Mouse (Mus musculus): ENCODE data around the gene Insl3. TPM values are rescaled to one million over a fixed set of nuclear protein-coding genes. Genes with fewer than 3 reads are reported as not detected.

The Insl3 gene
- total and polyA plus RNA-seq, 3 experiments: 1.9 to 21.4 (median 9.8) TPM

DNA sequence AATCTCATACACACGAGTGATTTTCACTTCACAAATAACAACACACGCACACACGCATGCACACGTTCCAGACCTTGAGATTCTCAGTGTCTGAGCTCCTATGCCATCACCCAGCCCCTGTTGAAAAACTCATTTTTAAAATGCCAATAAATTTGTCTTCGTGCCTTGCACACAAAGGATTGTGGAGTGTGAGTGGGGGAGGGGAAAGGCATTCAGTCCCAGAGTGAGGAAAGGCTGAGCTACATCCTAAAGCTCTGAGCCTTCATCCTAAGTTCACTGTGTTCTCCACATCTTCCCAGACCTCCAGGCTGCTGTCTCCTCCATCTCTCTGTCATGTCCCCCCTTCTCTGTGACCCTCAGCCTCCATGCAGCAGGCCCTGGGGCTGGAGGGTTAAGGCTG, 21.8 kb upstream of the Insl3 start:
- H3K79me2 ChIP-seq (replicated peaks; ENCODE audit: control insufficient read depth, extremely low read depth, insufficient read depth, poor library complexity, severe bottlenecking): no peaks in the 10 kb centered on the region
- H3K4me2 ChIP-seq (ENCODE audit: insufficient read depth, low read depth, poor library complexity, severe bottlenecking): no peak overlapping the region
- TF ChIP-seq IRF4 (IDR thresholded peaks at IDR 0.05; ENCODE audit: low read depth, low read length) (no peak), PAX5 (IDR thresholded peaks at IDR 0.05; ENCODE audit: low read length) (no peak), CTCF (conservative IDR thresholded peaks at IDR 0.05 in 1 of 2, IDR thresholded peaks at IDR 0.05 in 1 of 2; ENCODE audit: low read depth in 2 of 2, low read length in 2 of 2) (no peak), RCOR1 (conservative IDR thresholded peaks at IDR 0.05; ENCODE audit: low read depth, low read length) (no peak), UBTF (IDR thresholded peaks at IDR 0.05; ENCODE audit: low read depth, low read length) (no peak)
- no peak overlapping the region for H3K4me3 ChIP-seq (replicated peaks in 1 of 3; ENCODE audit: low read depth in 2 of 3, low read length in 2 of 3, poor library complexity in 1 of 3)
- dilution Hi-C loops (cut with MboI; ENCODE audit: extremely low pct_ligation_motif_present, extremely low pct_unique_long_range_greater_than_20kb, low sequenced_read_pairs) (no loop called here), in situ Hi-C loops (cut with MboI; ENCODE audit: low pct_ligation_motif_present, low pct_unique_long_range_greater_than_20kb, low sequenced_read_pairs) (no loop called here)
- no peaks in the 10 kb centered on the region for H3K9me3 ChIP-seq (replicated peaks; ENCODE audit: low read length)
- no peak overlapping the region for H3K9ac ChIP-seq (ENCODE audit: insufficient read depth, low read depth)
- no peaks in the 10 kb centered on the region for H3K36me3 ChIP-seq (replicated peaks in 1 of 2; ENCODE audit: control insufficient read depth in 1 of 2, insufficient read depth in 1 of 2, low read length in 1 of 2)
- H3K27me3 ChIP-seq (replicated peaks): peaks cover 39% of the 10 kb centered on the region
- peaks cover 23 to 53% of the 10 kb centered on the region in 2 experiments for H3K4me1 ChIP-seq (ENCODE audit: control insufficient read depth in 1 of 2, insufficient read depth in 2 of 2)
- DNase-seq (ENCODE audit: extremely low read depth): no peak
- no peak overlapping the region for H3K27ac ChIP-seq (ENCODE audit: insufficient read depth, low read depth)

DNA sequence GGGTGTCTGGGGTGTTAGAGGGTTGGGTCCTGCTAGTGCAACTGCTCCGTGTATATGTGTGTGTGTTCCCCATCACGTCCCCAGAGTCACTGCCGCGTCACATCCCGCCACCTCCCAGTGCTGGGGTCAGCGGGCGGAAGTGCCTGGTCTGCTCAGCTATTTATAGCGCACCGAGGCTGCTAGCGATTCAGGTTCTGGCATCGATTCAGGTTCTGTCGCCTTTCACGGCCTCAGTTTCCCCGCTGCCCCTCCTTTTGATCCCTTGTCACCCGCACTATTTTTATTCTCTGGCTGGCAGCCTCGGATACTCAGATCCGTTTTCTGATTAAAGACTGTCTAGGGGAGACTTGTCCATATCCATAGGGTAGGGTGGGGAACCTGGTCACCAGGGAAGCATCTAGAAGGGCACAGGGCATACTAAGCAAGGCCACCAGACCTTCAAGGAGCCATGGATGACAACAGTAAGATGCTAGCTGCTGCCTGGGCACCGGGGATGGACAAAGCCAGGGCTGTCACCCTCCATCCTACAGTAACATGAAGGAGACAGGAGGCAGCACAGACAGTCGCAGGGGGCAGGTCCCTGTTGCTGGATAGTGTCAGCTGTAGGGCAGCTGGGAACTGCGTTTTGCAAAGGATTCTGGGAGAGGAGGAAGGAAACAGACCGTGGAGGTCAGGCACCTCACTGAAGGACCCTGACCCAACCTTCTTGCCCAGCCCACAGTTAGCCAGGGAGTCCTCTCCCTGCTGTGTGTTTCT, 20.6 kb upstream of the Insl3 start:
- peak overlapping the region; percentile 34 for H3K9ac ChIP-seq (ENCODE audit: insufficient read depth, low read depth)
- TF ChIP-seq E2F4 (IDR thresholded peaks at IDR 0.05; ENCODE audit: insufficient replicate concordance, low read depth, low read length) (no peak), MAFK (IDR thresholded peaks at IDR 0.05; ENCODE audit: insufficient replicate concordance, low read length) (0 out of 2 replicates have a peak, but pooled peaks have one; percentile 11), ZMIZ1 (IDR thresholded peaks at IDR 0.05; ENCODE audit: low read depth, low read length) (no peak), UBTF (IDR thresholded peaks at IDR 0.05; ENCODE audit: low read depth, low read length) (no peak), MAX (IDR thresholded peaks at IDR 0.05; ENCODE audit: low read length) (no peak), NRF1 (IDR thresholded peaks at IDR 0.05; ENCODE audit: low read depth, low read length) (no peak), RAD21 (IDR thresholded peaks at IDR 0.05; ENCODE audit: low read depth, low read length) (no peak), EP300 (IDR thresholded peaks at IDR 0.05; ENCODE audit: low read length) (no peak), HCFC1 (IDR thresholded peaks at IDR 0.05; ENCODE audit: low read depth, low read length) (peak; percentile 32), MYC (IDR thresholded peaks at IDR 0.05; ENCODE audit: low read depth, low read length) (no peak), KAT2A (IDR thresholded peaks at IDR 0.05; ENCODE audit: insufficient replicate concordance, low read length) (no peak), POLR2A (IDR thresholded peaks at IDR 0.05; ENCODE audit: low read depth, low read length) (peak; percentile 44; the same call in 1 of the 2 replicates), GABPA (IDR thresholded peaks at IDR 0.05; ENCODE audit: insufficient replicate concordance, low read depth, low read length) (no peak), ETS1 (conservative IDR thresholded peaks at IDR 0.05; ENCODE audit: low read depth, low read length) (peak; percentile 45; the same call in 1 of the 2 replicates), SMC3 (IDR thresholded peaks at IDR 0.05; ENCODE audit: low read depth, low read length) (no peak), IRF4 (IDR thresholded peaks at IDR 0.05; ENCODE audit: low read depth, low read length) (peak; percentile 35; the same call in 1 of the 2 replicates), NELFE (IDR thresholded peaks at IDR 0.05; ENCODE audit: low read depth, low read length) (no peak), ZC3H11A (IDR thresholded peaks at IDR 0.05; ENCODE audit: low read depth, low read length) (no peak), TBP (conservative IDR thresholded peaks at IDR 0.05; ENCODE audit: low read depth, low read length) (peak; percentile 72; the same call in 1 of the 2 replicates), TCF12 (IDR thresholded peaks at IDR 0.05; ENCODE audit: low read depth, low read length) (peak; percentile 65), ZKSCAN1 (IDR thresholded peaks at IDR 0.05; ENCODE audit: borderline replicate concordance, low read depth, low read length) (no peak), MAZ (IDR thresholded peaks at IDR 0.05; ENCODE audit: low read depth, low read length) (no peak), USF2 (conservative IDR thresholded peaks at IDR 0.05; ENCODE audit: low read depth, low read length) (no peak), BHLHE40 (IDR thresholded peaks at IDR 0.05; ENCODE audit: low read depth, low read length) (0 out of 2 replicates have a peak, but pooled peaks have one; percentile 10), CHD2 (IDR thresholded peaks at IDR 0.05; ENCODE audit: low read length) (no peak), MXI1 (IDR thresholded peaks at IDR 0.05; ENCODE audit: low read depth, low read length) (no peak), PAX5 (IDR thresholded peaks at IDR 0.05; ENCODE audit: low read length) (no peak), ELF1 (IDR thresholded peaks at IDR 0.05; ENCODE audit: low read depth, low read length) (peak; percentile 82), RCOR1 (conservative IDR thresholded peaks at IDR 0.05; ENCODE audit: low read depth, low read length) (no peak), CHD1 (IDR thresholded peaks at IDR 0.05; ENCODE audit: low read depth, low read length) (no peak)

More for the DNA sequence above, 20.6 kb upstream of the Insl3 start:
- in situ Hi-C loops (cut with MboI; ENCODE audit: low pct_ligation_motif_present, low pct_unique_long_range_greater_than_20kb, low sequenced_read_pairs) (no loop called here), dilution Hi-C loops (cut with MboI; ENCODE audit: extremely low pct_ligation_motif_present, extremely low pct_unique_long_range_greater_than_20kb, low sequenced_read_pairs) (no loop called here)
- Histone ChIP-seq H3K36me3 (replicated peaks in 1 of 2; ENCODE audit: control insufficient read depth in 1 of 2, insufficient read depth in 1 of 2, low read length in 1 of 2) (no peaks in the 10 kb centered on the region), H3K9me3 (replicated peaks; ENCODE audit: low read length) (no peaks in the 10 kb centered on the region), H3K27me3 (replicated peaks) (peaks cover 39% of the 10 kb centered on the region), H3K4me1 (ENCODE audit: control insufficient read depth in 1 of 2, insufficient read depth in 2 of 2) (peaks cover 27 to 64% of the 10 kb centered on the region in 2 experiments), H3K4me3 (replicated peaks in 1 of 3; ENCODE audit: low read depth in 2 of 3, low read length in 2 of 3, poor library complexity in 1 of 3) (peak overlapping the region; percentile 2 to 34 (median 14)), H3K27ac (ENCODE audit: insufficient read depth, low read depth) (no peak overlapping the region), H3K4me2 (ENCODE audit: insufficient read depth, low read depth, poor library complexity, severe bottlenecking) (peak overlapping the region; percentile 42), H3K79me2 (replicated peaks; ENCODE audit: control insufficient read depth, extremely low read depth, insufficient read depth, poor library complexity, severe bottlenecking) (no peaks in the 10 kb centered on the region)
- DNase-seq (ENCODE audit: extremely low read depth): peak; percentile 66
